9 mouse cellular contexts compared by ENCODE assay signal in genomic region chr3:97931310-97931885, GRCm38 (mm10). TPM values are rescaled to one million over a fixed set of nuclear protein-coding genes. Genes with fewer than 3 reads are reported as not detected.
DNase-seq lines count a peak whose midpoint lies in the region; ATAC-seq and TF ChIP-seq lines count a peak whose summit lies in the region.
"Had no signal": no experiment of that assay in that cellular context is flagged by ENCODE, and none has a peak within 500 bp of the region (broad histone marks: within the 10 kb centered on the region; RNA-seq: fewer than 3 reads in every experiment).

No protein-coding gene starts in this region.

- intact Hi-C loops in gastrocnemius, postnatal 14 days (cut with DNase I; ENCODE audit: low total_unique reads): no loop called here

- H3K27ac ChIP-seq in forebrain, embryonic 10.5 days: peak overlapping the region; percentile 56; the same call in 1 of the 2 replicates
- H3K27ac ChIP-seq in forebrain, embryonic 12.5 days: no peak overlapping the region
- H3K27ac ChIP-seq in lung, postnatal 0 days (ENCODE audit: low read length): no peak overlapping the region

- no peaks in the 10 kb centered on the region for H3K36me3 ChIP-seq in forebrain, embryonic 10.5 days (replicated peaks)
- H3K36me3 ChIP-seq in forebrain, embryonic 12.5 days (replicated peaks): no peaks in the 10 kb centered on the region
- no peaks in the 10 kb centered on the region for H3K36me3 ChIP-seq in lung, postnatal 0 days (ENCODE audit: insufficient read depth, low read length)

- H3K9me3 ChIP-seq in forebrain, embryonic 10.5 days: no peaks in the 10 kb centered on the region
- H3K9me3 ChIP-seq in forebrain, embryonic 12.5 days: no peaks in the 10 kb centered on the region
- H3K9me3 ChIP-seq in lung, postnatal 0 days (ENCODE audit: low read length): no peaks in the 10 kb centered on the region

- WGBS in forebrain, embryonic 10.5 days: 89% methylated on average over 7 of the region's 7 CpGs
- 86% methylated on average over 7 of the region's 7 CpGs for WGBS in forebrain, embryonic 12.5 days
- 46% methylated on average over 7 of the region's 7 CpGs for whole genome bisulfite sequencing in lung, postnatal 0 days

- H3K27me3 ChIP-seq in forebrain, embryonic 10.5 days (ENCODE audit: poor library complexity, severe bottlenecking): peaks cover 25% of the 10 kb centered on the region
- peaks cover 17% of the 10 kb centered on the region for H3K27me3 ChIP-seq in forebrain, embryonic 12.5 days
- H3K27me3 ChIP-seq in lung, postnatal 0 days (replicated peaks; ENCODE audit: insufficient read depth, low read length): no peaks in the 10 kb centered on the region

- no peak for TF ChIP-seq CTCF in lung, postnatal 0 days (IDR thresholded peaks at IDR 0.05)

- ATAC-seq in forebrain, embryonic 12.5 days (ENCODE audit: low FRiP score): no peak
- ATAC-seq in lung, postnatal 0 days: no peak

- peaks cover 45% of the 10 kb centered on the region for H3K4me1 ChIP-seq in forebrain, embryonic 10.5 days
- peaks cover 19% of the 10 kb centered on the region for H3K4me1 ChIP-seq in forebrain, embryonic 12.5 days
- peaks cover 7% of the 10 kb centered on the region; the same call in 1 of the 2 replicates for H3K4me1 ChIP-seq in lung, postnatal 0 days (ENCODE audit: insufficient read depth, low read depth, low read length)

- no peak overlapping the region for H3K4me3 ChIP-seq in forebrain, embryonic 10.5 days
- H3K4me3 ChIP-seq in forebrain, embryonic 12.5 days (replicated peaks): no peak overlapping the region
- no peak overlapping the region for H3K4me3 ChIP-seq in lung, postnatal 0 days (ENCODE audit: low read depth, low read length)

- no peak overlapping the region for H3K4me2 ChIP-seq in forebrain, embryonic 12.5 days
- H3K4me2 ChIP-seq in lung, postnatal 0 days (replicated peaks; ENCODE audit: low read depth, low read length): no peak overlapping the region

- TF ChIP-seq EP300 in lung, postnatal 0 days (IDR thresholded peaks at IDR 0.05): no peak

- H3K9ac ChIP-seq in forebrain, embryonic 12.5 days: no peak overlapping the region
- no peak overlapping the region for H3K9ac ChIP-seq in lung, postnatal 0 days (replicated peaks; ENCODE audit: low read depth)

- DNase-seq in forebrain, embryonic 10.5 days (ENCODE audit: extremely low spot score, low spot score): no peak
- peak; percentile 24 for DNase-seq in lung, postnatal 0 days (ENCODE audit: low spot score)
- DNase-seq in lung, postnatal 36 days: no peak
- DNase-seq in left cerebral cortex, adult 9 months (ENCODE audit: low spot score in 2 of 2): peak; percentile 35 to 77
- DNase-seq in right cerebral cortex, postnatal 10 days (ENCODE audit: low spot score in 2 of 2): peak; percentile 59 to 70
- no peak for DNase-seq in ovary, postnatal 10 days (ENCODE audit: low spot score)
- DNase-seq in gastrocnemius, postnatal 14 days: no peak
- DNase-seq: gastrocnemius, postnatal 10 days had no signal

RNA-seq across cellular contexts. Expression of gene Sec22b, which starts 30.4 kb away (rescaled TPM):
- 114 TPM in 2 replicates for polyA plus RNA-seq in forebrain, embryonic 10.5 days (2016; fragmentation: Nextera tagmentation; extraction: Ambion mirVana)
- polyA plus RNA-seq in forebrain, embryonic 12.5 days (2016; fragmentation: Nextera tagmentation; extraction: Ambion mirVana): 104 and 107 TPM in 2 replicates
- polyA plus RNA-seq in lung, postnatal 0 days (2015; fragmentation: Nextera tagmentation; extraction: Ambion mirVana): 87.9 and 88.7 TPM in 2 replicates
- 10 to 100 TPM; 30.6 to 31.4 TPM for total RNA-seq in gastrocnemius, postnatal 14 days (2021)

RNA-seq across cellular contexts. Expression of gene Pde4dip, which starts 42.9 kb away (rescaled TPM):
- 18.5 and 18.7 TPM in 2 replicates for polyA plus RNA-seq in forebrain, embryonic 10.5 days (2016; fragmentation: Nextera tagmentation; extraction: Ambion mirVana)
- polyA plus RNA-seq in forebrain, embryonic 12.5 days (2016; fragmentation: Nextera tagmentation; extraction: Ambion mirVana): 35.7 and 39.3 TPM in 2 replicates
- polyA plus RNA-seq in lung, postnatal 0 days (2015; fragmentation: Nextera tagmentation; extraction: Ambion mirVana): 7.1 and 8.5 TPM in 2 replicates
- total RNA-seq in gastrocnemius, postnatal 14 days (2021): 1,000 to 10,000 TPM; 1,779 to 1,961 TPM

Comparison
In these comparisons a context has a peak if more than half of its experiments do, and no peak if none do; other contexts are left out.
1. DNase-seq: peak in lung, postnatal 0 days (single experiment), left cerebral cortex, adult 9 months (2 of 2) and right cerebral cortex, postnatal 10 days (2 of 2); none in forebrain, embryonic 10.5 days (single experiment), lung, postnatal 36 days (single experiment), ovary, postnatal 10 days (single experiment) and gastrocnemius, postnatal 14 days (single experiment).